Mouse (Mus musculus): ENCODE measurements around the gene Myo7a. TPM values are rescaled to one million over a fixed set of nuclear protein-coding genes. Genes with fewer than 3 reads are reported as not detected.

Myo7a gene
- total RNA-seq, 2 experiments from 2014 or later, result 22.0 to 43.7 TPM

DNA sequence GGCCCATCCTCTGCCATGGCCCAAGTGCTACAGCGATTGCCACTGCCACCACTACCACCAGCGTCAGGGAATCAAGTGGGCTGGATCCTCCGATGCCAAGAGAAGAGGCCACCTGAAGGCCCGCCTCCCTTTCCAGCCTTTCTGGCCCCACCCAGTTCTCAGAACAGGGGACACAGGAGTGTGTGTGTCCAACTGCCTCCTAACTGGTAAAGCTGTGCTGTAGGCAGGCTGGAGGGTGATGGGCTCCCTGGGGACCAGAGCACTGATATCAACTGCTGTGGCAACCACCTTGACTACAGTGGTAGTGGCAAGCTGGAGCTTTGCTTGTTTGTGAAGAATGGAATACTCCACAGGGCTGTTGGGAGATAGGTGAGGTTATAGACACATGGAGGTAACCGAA is 26.1 kb upstream of the Myo7a start, which contains the start of gene Omp:
Omp (minus strand) TSS at position 101 of the 400 bp plus-strand sequence.
- no peak for ATAC-seq (replicated peaks; ENCODE audit: poor library complexity, severe bottlenecking)

DNA sequence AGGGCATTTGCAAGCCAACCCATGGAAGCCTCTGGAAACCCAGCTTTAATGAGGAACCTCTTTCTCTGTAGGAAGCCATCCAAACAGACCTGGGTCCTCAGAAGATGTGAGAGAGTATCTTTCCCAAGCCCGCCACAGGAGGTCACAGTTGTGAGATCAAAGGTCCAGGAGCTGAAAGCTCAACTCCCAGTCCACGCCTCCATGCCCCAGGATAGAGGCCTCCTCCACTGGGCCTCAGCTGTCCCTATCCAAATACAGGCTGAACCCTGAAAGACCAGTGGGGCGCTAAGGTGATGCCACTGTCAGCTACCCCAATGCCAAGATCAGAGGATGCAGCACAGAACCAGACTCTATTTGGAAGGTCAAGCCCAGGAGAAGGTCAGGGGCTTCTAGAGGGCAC is 23.3 kb upstream of the Myo7a start:
- no peak for ATAC-seq (replicated peaks; ENCODE audit: poor library complexity, severe bottlenecking)

DNA sequence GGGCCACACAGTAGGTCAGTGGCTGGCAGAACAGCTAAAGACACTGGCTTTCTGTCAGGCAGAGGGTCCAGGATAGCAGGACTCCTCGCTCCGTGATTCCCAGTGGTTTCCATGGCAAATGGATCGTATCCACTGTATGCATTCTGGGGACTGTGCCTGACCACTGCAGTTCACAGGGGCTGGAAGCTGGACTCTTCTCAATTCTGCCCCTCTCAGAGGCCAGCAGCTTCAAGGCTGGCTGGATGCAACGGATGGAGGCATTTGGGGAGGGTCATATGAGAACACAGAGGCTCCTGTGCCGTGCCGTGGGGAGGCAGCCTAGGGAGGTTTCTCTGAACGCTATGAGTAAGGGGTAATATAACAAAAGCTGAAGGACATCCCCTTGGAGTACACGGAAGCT is 22.9 kb upstream of the Myo7a start:
- no peak for ATAC-seq (replicated peaks; ENCODE audit: poor library complexity, severe bottlenecking)

- ATAC-seq (replicated peaks; ENCODE audit: poor library complexity, severe bottlenecking), result peak; percentile 33; the same call in 1 of the 2 replicates
Measured at GRCm38 (mm10) chr7:98141206-98141605, 21.9 kb upstream of the Myo7a start.

DNA sequence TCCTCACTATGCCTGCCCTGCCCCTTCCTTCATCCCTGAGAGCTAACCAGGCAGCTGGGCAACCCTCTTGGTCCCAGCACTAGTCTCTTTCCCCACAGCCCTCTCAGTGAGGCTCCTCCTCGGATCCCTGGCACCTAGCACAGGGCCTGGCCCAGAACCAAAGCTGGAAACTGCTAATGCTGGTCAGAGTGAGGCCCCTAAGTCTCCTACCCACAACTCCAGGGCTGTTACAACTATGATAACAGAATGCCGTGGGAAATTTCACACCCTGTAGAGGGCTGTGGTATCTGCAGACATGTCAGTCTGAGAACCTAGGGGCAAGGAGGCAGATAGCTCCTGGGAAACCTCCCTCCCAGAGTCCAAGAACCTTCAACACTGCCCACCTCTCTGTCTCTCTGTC is 21.3 kb upstream of the Myo7a start:
- ATAC-seq (replicated peaks; ENCODE audit: poor library complexity, severe bottlenecking), result no peak

DNA sequence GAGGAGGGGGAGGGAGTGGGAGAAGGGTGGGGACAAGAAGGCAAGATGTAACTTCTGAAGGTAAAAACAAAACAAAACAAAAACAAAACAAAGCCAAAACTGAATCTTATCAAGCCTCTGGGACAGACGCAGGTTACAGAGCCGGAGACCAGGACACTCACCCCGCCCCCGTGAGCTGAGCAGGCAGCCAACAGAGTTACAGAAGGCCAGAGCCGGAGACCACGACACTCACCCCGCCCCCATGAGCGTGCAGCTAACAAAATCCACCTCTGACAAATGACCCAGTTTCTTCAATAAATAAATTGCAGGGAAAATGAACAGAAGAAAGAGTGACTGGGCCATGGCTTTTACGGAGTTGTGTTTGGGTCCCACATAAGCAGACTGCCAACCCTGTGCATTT is 19.9 kb upstream of the Myo7a start:
- ATAC-seq (replicated peaks; ENCODE audit: poor library complexity, severe bottlenecking), result no peak

- no peak for ATAC-seq (replicated peaks; ENCODE audit: poor library complexity, severe bottlenecking)
Measured at GRCm38 (mm10) chr7:98137995-98138394, 18.7 kb upstream of the Myo7a start.

- no peak for ATAC-seq (replicated peaks; ENCODE audit: poor library complexity, severe bottlenecking)
Measured at GRCm38 (mm10) chr7:98137583-98137982, 18.3 kb upstream of the Myo7a start.

- ATAC-seq (replicated peaks; ENCODE audit: poor library complexity, severe bottlenecking), result peak; percentile 36; the same call in 1 of the 2 replicates
Measured at GRCm38 (mm10) chr7:98131751-98132150, 12.4 kb upstream of the Myo7a start.

DNA sequence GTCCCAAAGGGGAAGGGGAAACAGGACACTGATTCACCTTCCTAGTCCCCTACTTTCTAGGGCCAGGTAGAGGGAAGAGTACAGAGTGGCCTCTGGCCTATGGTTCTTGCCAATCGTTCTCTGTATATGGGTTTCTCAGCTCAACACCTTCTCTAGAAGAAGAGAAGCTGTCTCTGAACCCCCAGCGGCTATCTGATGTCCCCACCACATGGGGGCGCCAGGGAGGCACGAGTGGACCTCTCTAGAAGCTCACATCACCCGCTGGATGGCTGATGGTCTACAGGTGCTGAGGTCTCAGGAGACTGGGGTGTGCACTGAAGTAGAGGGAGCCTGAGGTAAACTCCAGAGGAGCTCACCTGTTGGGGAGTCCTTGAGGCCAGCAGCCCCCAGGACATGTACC is 6.1 kb upstream of the Myo7a start:
- ATAC-seq (replicated peaks; ENCODE audit: poor library complexity, severe bottlenecking), result peak; percentile 37; the same call in 1 of the 2 replicates

- no peak for ATAC-seq (replicated peaks; ENCODE audit: poor library complexity, severe bottlenecking)
Measured at GRCm38 (mm10) chr7:98124701-98125100, 5.4 kb upstream of the Myo7a start.

GRCm38 (mm10) chr7:98121673-98122072 is 2.3 kb upstream of the Myo7a start:
- ATAC-seq (replicated peaks; ENCODE audit: poor library complexity, severe bottlenecking), result no peak

- ATAC-seq (replicated peaks; ENCODE audit: poor library complexity, severe bottlenecking), result no peak
Measured at GRCm38 (mm10) chr7:98121241-98121640, 1.9 kb upstream of the Myo7a start.

GRCm38 (mm10) chr7:98120325-98120724 is 1.0 kb upstream of the Myo7a start:
- ATAC-seq (replicated peaks; ENCODE audit: poor library complexity, severe bottlenecking), result peak; percentile 88

- ATAC-seq (replicated peaks; ENCODE audit: poor library complexity, severe bottlenecking), result no peak
Measured at GRCm38 (mm10) chr7:98119961-98120232, 573 bp upstream of the Myo7a start.

- no peak for ATAC-seq (replicated peaks; ENCODE audit: poor library complexity, severe bottlenecking)
Measured at GRCm38 (mm10) chr7:98117012-98117660, 2.2 kb downstream of the Myo7a start.

DNA sequence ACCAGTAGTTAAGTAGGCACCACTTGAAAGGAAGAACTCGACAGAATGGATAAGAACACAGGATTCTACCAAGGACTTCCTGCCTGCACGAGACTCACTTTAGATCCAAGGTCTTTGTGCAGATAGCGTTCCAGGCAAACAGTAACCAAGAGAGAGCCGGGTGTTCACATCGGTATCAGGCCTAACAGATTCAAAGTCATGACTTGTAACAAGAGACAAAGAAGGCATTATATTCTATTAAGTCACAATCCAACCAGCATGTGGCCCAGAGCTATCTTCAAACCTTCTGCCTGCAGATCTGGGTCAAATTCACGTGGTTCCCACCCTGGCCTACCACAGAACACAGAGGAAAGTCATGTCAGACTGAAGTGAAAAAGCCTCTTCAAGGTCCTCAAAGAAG is 4.7 kb downstream of the Myo7a start:
- ATAC-seq (replicated peaks; ENCODE audit: poor library complexity, severe bottlenecking), result no peak

GRCm38 (mm10) chr7:98111233-98111632 is 8.1 kb downstream of the Myo7a start:
- no peak for ATAC-seq (replicated peaks; ENCODE audit: poor library complexity, severe bottlenecking)

GRCm38 (mm10) chr7:98109771-98110170 is 9.6 kb downstream of the Myo7a start:
- no peak for ATAC-seq (replicated peaks; ENCODE audit: poor library complexity, severe bottlenecking)

DNA sequence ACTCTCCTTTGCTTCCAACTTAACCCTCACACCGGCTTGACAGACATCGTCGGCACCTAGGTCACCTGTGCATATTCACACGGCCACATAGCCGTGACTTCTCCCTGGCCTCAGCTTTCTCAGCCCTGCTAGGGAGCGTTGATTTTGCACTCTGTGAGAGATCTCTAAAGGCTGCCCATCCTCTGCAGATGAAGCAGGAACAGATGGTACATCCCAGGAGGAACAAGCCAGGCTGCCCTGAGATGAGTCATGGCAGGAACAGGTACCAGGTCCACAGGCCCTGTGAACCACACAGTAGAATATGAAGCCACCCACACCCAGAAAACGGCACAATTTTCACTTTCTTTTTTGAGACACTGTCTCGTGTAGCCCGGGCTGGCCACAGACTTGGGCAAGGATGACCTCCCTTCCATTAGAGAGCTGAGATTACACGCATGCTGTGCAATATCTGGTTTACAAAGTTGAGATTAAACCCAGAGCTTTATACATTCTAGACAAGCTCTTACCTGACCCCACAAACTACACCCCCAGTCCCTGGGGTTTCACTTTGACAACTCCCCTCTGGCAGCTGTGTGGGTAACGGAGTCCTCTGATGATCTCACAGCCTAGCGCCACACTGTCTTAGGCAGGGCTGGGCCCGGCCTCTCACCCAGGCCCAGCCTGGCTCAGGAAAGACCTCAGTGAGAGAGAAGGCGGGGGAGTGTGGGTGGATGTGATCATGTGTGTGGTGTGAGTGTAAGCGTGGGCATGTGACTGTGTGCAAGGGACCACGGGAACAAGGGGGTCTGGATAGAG is 10.5 kb downstream of the Myo7a start:
- peak; percentile 42 for ATAC-seq (replicated peaks; ENCODE audit: poor library complexity, severe bottlenecking)

GRCm38 (mm10) chr7:98106272-98106671 is 13.1 kb downstream of the Myo7a start:
- no peak for ATAC-seq (replicated peaks; ENCODE audit: poor library complexity, severe bottlenecking)
